Mouse (Mus musculus) left cerebral cortex, postnatal 14 days (tissue): ENCODE results near the gene Garem2. TPM values are rescaled to one million over a fixed set of nuclear protein-coding genes. Genes with fewer than 3 reads are reported as not detected.
"Not testable (repeated sequence)": the region's sequence is repeated elsewhere in the genome, so short reads cannot be mapped to it uniquely, and the experiment has no call there.

Source experiments
- DNase-seq, 2 experiments: peaks; one replicate each; pipeline ENCODE4 v3.0.0; 2021 to 2022; ENCODE audit warnings: low spot score in 2 of 2, mixed read lengths in 1 of 2
- intact Hi-C: fragments of 180-260 bp; cut with DNase I; formaldehyde crosslinking; loops from one replicate; pipeline ENCODE4 v1.15.1; 2025
- long read RNA-seq, 2 experiments: library from polyadenylated mRNA; stranded (forward); transcript quantifications; one replicate each; pipeline ENCODE4 v2.0.0; 2021
- total RNA-seq, 2 experiments: library from RNA; stranded (reverse); gene quantifications; 2 replicates each; pipeline ENCODE4 v1.2.3; 2021

Garem2 gene
- 10 to 100 TPM; 11.4 to 12.6 TPM for total RNA-seq
- long read RNA-seq, experiment 1, transcript Garem2-201 (6 exons, 3,865 nt) = major isoform, 12 of 23 reads
- long read RNA-seq, experiment 1, partial matches to known transcripts = 11 of 23 reads
- long read RNA-seq, experiment 1, other reads (novel, unspliced or antisense) = 0 of 23 reads
- long read RNA-seq, experiment 2, transcript Garem2-201 (6 exons, 3,865 nt) = major isoform, 10 of 19 reads
- long read RNA-seq, experiment 2, partial matches to known transcripts = 9 of 19 reads
- long read RNA-seq, experiment 2, other reads (novel, unspliced or antisense) = 0 of 19 reads

DNA sequence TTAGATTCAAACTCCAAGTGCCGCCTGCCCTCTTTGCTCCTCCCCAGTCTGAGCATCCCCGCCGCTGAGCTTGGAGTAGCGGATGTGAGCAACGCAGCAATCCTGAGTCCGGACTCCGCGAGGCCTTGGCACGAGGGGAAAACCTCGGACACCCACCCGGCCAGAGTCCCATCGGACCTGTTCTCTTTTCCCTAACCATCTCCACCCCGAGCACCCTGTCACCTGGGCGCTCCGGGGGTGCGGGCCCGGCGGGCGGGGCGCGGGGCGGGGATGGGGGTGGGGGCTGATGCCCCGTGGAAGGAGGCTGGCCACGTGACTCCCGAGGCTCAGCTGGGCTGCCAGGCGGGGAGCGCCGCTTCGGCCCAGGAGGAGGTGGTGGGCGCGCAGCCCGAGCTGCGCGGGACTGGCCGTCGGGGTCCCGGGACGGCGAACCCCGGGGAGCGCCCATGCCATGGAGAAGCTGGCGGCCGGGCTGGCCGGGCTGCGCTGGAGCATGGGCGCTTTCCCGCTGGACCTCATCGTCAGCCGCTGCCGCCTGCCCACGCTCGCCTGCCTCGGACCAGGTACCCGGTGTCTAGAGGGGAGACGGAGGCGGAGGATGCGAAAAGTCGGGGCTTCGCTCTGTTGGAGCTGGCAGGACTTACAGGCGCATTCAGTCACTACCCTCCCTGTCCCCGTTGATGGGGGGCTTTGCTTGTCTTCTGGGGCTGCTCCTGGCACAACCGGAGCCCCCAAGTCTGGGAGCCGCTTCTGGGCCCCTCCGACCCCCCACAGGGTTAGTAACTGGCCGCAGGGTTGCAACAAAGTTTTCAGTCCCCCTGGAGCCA lies at the start of gene Garem2:
TSS of gene Garem2 (plus strand) at position 321 of the 827 bp plus-strand sequence.
- intact Hi-C loops = no loop called here
- DNase-seq = peak in 1 of 2 experiments; percentile 1

DNA sequence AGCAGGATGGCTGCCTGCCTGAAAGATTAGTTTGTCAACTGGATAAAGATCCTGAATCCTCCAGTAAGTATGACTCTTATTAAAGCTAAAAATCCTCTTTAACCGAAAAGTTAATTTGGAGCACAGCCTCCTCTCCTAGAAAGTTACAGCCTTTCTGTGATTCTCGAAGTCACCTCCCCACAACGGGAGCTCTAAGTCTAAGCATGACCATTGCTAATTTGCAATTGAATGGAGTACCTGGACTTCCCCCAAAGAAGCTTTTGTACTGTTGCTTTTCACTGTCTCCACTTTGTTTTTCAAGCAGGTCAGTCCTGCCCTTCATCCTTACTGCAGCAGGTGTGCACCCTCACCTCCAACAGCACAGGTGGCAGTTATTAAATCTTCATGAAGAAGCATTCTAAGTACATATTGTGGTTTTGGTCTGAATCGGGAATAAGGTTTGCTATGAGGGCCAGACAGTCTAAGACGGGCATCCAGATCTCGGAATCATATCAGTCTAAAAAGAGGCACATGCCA lies 46.7 kb upstream of the Garem2 start:
- no peak for DNase-seq
- intact Hi-C loops = no loop called here

DNA sequence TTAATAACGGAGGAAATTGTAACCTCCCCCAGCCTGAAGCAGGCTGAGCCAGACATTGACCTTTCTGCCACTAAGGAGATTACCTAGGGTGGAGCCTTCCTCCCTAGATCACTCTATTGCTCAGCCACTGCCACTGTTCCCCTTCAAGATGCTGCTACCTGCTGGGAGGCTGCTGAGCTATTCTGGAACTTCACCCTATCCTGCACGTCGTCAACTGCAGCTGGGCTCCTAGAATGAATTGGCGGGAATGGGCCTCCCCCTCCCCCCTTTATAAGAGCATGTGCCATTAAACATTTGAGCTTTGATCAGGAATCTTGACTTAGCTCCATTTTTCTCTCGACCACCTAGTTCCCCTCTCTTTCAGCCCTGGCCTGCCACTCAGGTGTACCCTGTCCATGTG lies 45.4 kb upstream of the Garem2 start:
- DNase-seq, intact Hi-C loops: not testable (repeated sequence)

DNA sequence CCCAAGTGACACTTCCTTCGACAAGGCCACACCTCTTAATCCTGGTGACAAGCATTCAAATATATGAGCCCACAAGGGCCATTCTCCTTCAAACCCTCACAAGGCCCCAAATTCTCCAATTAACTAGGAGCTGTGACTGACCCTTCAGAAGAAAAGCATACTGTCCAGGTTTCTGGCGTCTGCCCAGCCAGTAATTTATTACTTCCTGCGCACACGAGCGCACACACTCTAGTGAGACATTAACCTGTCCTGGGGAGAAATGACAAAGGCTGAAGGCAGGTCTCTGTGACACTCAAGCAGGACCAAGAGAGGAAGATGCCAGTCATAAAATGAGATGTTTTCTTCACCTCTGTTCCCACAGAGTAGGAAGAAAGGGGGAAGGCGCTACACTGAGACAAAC lies 37.2 kb upstream of the Garem2 start:
- intact Hi-C loops = no loop called here
- DNase-seq = no peak

DNA sequence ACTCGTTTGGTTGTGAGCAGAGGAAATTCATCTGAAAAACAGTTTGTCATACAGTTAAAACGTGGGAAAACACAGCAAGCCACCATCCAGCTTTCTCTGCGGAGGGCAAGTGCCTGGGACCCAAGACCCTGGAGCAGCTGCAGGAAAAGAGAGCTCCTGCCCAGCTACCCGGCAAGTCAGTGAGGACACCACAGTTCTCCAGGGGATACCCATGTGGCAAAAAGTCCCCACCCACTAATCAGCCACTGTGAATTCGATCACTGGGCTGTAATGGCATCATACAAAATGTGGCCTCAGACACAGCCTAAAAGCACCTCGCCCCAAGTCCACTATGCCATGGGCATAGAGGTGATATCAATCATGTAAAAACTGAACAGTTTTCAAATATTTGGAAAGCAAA lies 33.3 kb upstream of the Garem2 start:
- intact Hi-C loops = no loop called here
- DNase-seq = no peak

DNA sequence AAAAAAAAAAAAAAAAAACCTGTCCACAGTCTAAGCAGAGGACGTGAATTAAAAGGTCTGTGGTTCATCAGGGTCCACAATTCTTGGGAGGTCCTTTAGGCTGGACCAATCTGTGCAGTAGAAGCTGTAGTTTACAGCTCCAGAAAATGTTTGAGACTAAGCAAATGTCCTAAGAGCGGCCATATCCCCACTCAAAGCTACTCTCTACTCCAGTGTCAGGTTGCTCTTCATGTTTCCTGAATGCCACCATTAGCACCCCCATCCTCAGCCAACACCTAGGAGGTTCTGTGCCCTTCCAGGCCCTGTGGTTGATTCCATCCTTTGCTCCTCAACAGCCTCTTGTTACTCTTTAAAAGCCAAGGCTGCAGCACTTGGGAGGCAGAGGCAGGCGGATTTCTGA lies 32.6 kb upstream of the Garem2 start:
- intact Hi-C loops = no loop called here
- DNase-seq = no peak

DNA sequence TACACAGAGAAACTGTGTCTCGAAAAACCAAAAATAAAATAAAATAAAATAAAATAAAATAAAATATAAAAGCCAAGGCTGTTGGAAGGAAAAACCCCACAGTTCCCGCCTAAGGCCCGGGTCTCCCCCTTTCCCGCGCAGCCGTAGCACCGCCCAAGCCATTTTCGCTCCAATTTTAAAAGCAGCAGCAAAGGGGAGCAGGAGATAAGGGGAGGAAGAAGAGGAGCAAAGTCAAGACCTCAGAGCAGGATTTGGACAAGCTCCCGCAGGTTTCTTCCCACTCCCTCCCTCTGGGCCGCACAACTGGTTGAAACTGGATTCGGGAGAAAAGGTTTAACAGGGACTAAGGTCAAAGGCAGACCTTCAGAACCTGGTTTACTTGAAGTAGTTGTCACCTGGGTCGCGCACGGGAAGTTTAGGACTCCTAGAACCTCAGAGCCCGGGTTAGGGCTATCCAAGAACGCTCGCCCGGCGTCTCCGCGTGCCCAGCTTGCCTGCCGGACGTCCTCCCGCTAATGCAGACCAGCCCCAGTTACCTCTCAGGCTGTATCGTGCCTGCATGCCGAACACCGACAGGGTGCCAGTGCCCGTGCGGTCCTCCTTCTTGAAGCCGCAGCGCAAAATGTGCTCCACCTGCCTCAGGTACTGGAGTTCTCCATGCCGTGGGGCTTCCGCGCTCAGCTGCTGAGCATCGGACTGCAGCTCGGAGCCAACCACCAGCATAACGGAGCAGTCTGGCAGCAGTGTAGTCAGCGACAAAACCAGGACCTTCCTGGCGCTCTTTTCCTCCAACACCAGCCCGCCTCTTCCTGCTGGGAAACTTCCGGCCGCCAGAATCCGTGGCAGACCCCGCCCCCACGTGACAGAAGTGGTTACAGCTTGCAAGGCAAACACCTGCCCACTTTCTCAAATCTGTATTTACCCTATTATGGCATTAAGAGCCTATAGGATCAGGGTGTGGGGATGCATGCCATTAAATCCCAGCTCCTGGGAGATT lies 31.8 kb upstream of the Garem2 start, which contains the start of gene Tyms:
TSS of gene Tyms (minus strand) at position 793 of the 997 bp plus-strand sequence.
- intact Hi-C loops = no loop called here
- peak; percentile 63 to 70 for DNase-seq

DNA sequence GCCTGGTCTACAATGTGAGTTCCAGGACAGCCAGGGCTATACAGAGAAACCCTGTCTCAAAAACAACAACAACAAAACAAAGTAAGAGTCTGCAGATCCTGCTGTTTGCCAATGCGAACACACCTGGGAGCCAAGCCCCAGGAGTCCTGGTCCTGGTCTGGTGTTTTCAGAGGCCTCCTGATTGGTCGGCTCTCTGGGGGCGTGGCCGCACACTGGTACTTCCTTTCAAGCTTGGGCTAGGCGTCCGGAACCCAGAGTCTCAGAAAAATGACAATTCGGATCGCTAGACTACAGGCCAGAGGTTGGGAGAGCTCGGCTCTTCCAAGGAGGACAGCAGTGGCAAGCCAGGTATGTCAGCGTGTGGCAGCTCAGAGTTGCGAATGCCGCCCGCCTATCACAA lies 12.3 kb upstream of the Garem2 start:
- DNase-seq = no peak
- intact Hi-C loops = no loop called here

DNA sequence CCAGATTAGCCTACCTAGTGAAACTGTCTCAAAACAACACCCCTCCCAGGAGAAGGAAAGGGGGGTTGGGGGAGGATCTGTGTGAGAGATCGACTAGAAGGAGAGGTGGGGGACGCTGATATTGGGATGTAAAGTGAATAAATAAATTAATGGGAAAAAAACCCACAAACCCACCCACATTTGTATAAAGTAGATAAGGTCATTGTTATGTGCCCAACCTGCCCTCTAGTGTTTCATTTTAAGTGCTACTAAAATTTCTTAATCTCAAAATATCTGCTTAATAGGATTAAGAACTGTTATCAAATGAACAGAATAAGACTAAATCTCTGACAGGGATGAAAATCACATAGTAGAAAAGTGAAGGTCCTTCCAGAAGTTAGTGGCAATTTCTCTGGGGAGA lies 10.6 kb upstream of the Garem2 start:
- intact Hi-C loops = no loop called here
- DNase-seq = no peak

DNA sequence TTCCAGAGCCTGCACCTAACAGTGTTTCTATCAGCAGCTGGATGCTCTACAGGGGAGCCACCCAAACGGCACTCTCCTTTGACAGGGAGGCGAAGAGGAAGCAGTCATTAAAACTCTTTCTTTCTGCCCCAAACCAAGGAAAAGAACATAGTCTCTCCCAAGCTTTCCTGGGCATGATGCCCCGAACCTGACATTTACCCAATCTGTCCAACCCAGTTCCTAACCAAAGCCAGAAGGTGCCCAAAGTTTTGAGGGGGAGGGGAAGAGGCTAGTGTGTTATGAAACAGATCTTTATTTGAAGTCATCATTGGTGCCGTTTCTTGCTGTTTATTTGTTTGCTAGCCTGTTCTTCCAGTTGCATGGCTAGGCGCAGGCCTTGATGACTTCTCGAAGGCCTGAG lies 9.2 kb upstream of the Garem2 start:
- intact Hi-C loops = no loop called here
- no peak for DNase-seq

DNA sequence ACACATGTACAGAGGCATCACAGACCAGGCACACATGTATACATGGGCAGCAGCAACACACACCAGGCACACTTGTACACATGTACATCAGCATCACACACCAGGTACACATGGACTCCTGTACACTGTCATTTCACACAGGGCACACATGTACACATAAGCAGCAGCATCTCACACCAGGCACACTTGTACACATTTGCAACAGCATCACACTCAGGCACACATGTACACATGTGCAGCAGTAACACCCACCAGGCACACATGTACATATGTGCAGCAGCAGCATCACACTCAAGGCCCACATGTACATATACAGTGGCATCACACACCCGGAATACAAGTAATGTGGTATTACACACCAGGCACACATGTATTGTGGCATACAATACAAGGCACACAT lies 6.7 kb upstream of the Garem2 start:
- no peak for DNase-seq
- intact Hi-C loops = no loop called here

DNA sequence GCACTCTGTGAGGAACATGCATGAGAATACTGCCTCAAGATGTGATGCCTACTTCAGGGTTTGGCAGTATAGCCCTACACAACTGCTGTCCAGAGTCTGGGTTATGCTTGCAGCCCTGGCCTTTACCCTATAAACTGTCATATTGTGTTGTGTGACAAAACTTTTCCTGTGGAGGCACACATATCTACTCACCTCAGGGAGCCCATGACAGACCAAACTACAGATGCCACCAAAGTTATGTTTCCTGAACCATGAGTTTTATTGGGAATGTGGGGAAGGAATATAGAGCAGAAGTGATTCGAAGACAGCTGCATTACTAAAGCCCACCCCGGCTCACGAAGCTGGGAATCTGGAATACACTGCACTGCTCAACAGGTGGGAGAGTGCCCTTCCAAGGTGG lies 1.6 kb upstream of the Garem2 start:
- DNase-seq = no peak
- intact Hi-C loops = no loop called here

DNA sequence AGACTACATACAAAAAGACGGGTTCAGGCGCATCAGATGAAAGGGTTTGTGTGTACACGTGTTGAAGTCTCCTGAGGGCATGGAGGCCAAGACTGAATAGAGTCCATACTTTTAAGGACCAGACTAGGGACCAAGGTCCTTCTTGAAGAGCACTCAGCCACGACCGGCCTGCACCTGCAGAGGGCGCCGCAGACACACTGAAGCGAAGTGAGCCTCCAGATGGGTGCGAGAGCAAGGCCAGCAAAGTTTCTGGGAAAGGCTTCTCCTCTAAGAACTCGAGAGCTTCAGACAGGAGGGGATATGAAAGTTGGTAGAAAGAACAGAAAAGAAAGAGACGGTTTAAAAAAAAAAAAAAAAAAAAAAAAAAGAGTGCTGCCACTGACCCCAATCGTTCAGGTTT lies 622 bp upstream of the Garem2 start:
- intact Hi-C loops = no loop called here
- peak; percentile 39 to 57 for DNase-seq

DNA sequence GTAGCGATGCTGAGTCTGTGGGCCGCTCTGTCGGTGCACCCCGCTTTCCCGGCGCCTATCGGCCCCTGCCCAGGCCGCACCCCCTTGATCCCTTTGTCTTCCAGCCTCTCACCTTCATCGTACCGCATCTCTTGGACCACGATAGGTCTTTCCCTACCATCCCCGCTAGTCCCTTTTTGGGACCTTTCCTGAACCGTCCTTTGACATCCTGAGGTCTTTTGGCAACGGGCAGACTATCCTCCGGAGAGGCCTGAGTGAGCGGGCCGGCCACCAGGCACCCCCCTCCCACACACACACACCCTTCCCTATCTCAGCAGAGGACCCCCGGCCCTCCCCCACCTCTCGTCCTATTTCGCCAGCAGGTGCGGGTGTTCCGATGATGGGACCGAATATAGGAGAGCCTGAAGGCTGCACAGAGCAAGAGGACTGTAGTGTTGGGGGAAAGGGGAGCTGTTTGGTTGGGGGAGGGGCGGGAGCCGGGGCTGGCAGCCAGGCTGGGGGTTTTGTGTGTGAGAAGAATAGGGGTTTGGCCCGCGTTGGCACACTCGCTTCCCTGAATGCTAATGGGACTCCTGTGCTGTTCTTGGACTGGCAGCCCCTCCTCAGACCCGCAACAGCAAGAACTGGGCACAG lies 823 bp downstream of the Garem2 start, which contains the start of gene 3110082J24Rik:
TSS of gene 3110082J24Rik (minus strand) at position 419 of the 633 bp plus-strand sequence.
- DNase-seq = peak in 1 of 2 experiments; percentile 50
- intact Hi-C loops = no loop called here

DNA sequence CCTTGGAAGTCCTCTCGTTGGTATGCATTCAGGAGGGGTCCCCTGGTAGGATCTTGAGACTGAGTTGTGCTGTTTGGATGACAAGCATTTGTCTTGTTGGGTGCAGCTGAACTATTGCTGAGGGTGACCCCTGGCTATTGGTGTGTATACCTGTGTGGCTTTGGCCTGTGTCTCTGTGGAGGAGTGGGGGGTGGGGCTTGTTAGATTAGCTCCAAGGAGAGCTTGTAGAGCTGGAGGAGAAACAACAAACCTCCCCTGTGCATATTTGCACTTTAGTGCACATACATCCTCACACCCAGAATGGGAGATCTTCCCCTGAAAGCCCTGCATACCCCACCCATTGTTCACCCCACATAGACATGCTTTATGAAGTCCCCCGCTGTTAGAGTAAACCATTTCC lies 1.8 kb downstream of the Garem2 start:
- DNase-seq = peak in 1 of 2 experiments; percentile 2
- intact Hi-C loops = no loop called here

DNA sequence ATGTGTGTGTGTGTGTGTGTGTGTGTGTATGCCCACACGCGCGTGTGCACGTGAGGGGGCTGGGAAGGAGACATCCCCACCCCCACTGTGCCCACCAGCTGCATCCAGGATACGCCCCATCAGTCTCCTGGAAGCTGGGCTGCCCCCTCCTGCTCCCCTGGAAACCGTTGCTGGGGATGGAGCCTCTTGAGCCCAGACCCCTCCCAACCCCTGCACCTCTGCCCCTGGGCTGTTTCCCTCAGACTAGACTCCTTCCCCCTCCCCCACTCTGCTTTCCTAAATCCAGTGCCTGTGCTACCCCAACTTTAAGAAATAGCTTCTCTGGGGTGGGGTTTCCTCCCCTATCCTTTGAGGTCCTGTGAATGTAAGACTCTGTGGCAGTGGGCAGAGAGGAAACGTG lies 2.2 kb downstream of the Garem2 start:
- DNase-seq = no peak
- intact Hi-C loops = no loop called here

DNA sequence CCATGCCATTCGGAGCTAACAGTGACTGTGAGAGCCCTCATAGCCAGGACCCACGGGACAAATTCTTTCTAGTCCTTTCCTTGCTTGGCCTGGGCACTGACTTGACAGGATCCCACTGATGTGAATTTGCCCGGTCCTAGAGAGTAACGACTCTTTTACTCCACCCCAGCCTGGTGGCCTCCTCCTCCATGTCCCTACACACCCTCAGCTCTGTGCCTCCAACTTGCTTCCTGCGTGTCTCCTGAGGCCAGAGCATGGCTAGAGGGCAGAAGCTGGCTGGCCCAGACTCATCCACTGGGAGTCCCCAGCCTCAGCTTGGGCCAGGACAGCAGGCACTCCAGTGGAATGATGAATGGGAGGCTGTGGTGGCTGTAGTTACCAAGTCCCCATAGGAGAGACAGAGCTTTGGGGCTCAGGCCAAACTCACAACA lies 2.7 kb downstream of the Garem2 start:
- intact Hi-C loops = no loop called here

DNA sequence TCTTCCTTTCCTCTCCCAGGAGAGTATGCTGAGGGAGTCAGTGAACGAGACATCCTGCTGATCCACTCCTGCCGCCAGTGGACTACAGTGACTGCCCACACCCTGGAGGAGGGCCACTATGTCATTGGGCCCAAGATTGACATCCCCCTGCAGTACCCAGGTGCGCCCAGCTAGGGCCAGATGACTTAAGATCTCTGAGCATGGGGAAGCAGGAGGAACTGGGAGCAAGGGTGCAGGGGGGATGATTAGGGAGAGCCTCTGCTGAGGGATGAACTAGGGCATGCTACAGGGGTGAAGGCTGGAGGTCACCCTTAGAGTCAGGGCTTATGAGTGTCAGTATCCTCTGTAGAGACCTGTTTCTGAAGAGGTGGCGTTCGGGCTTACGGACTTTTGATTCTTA lies 3.3 kb downstream of the Garem2 start:
- intact Hi-C loops = no loop called here
- DNase-seq = no peak

More for the DNA sequence above, 2.7 kb downstream of the Garem2 start:
- DNase-seq = no peak

DNA sequence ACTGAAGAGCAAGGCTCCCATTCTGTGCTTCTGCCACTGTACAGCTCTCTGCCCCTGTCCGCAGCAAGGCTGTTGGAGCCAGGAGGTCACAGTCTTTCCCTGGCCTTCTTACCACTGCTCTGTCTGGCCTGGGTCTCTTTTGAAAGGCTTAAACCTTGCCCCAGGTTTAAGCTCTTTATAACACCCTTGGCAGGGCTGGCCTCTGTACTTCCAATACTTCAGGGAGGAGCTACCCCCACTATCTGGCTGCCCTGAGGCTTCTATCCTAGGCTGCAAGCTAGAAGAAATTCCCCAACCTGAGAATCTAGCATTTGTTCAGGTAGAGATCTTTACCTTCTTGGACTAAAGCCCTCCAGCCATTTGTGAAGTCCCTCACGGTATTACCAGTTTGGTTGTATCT lies 4.9 kb downstream of the Garem2 start:
- DNase-seq = no peak

More for the DNA sequence above, 4.9 kb downstream of the Garem2 start:
- intact Hi-C loops = loop anchor here (10.0 kb wide), 1 partner anchor 285 kb away; no protein-coding TSS in a partner anchor
